Mouse (Mus musculus): ENCODE results near the gene Gm20479. TPM values are rescaled to one million over a fixed set of nuclear protein-coding genes. Genes with fewer than 3 reads are reported as not detected.
A peak's percentile ranks its signal among the peaks of the same experiment; 100 is the strongest.

Gene Gm20479
- polyA plus RNA-seq, 1 experiment from 2014 or later: not detected

- 2% methylated on average over 32 of the region's 32 CpGs for WGBS
- H3K4me1 ChIP-seq (replicated peaks; ENCODE audit: control insufficient read depth, insufficient read depth, low read length): peaks cover 19% of the 10 kb centered on the region
- H3K27me3 ChIP-seq (ENCODE audit: control insufficient read depth, insufficient read depth, low read length): peaks cover 62% of the 10 kb centered on the region
- DNase-seq (ENCODE audit: low spot score) (no peak), ATAC-seq (replicated peaks; ENCODE audit: low FRiP score) (no peak)
- peak overlapping the region; percentile 7; the same call in 1 of the 2 replicates for H3K9ac ChIP-seq (ENCODE audit: low read length)
- H3K9me3 ChIP-seq (ENCODE audit: control insufficient read depth, low read length): no peaks in the 10 kb centered on the region
- no peaks in the 10 kb centered on the region for H3K36me3 ChIP-seq (ENCODE audit: control insufficient read depth, insufficient read depth, low read length)
- H3K4me2 ChIP-seq (ENCODE audit: low read depth, low read length, severe bottlenecking): peak overlapping the region; percentile 9; the same call in 1 of the 2 replicates
- no peak overlapping the region for H3K4me3 ChIP-seq (ENCODE audit: low read depth, low read length)
- no peak overlapping the region for H3K27ac ChIP-seq (ENCODE audit: low read depth, low read length)
Measured at GRCm38 (mm10) chr7:27334405-27334911, 22.8 kb downstream of the Gm20479 start.

GRCm38 (mm10) chr7:27333316-27333941 is 23.8 kb downstream of the Gm20479 start:
- 2% methylated on average over 42 of the region's 77 CpGs for WGBS
- H3K9ac ChIP-seq (ENCODE audit: low read length): peak overlapping the region; percentile 45
- H3K4me3 ChIP-seq (ENCODE audit: low read depth, low read length): peak overlapping the region; percentile 41
- ATAC-seq (replicated peaks; ENCODE audit: low FRiP score): no peak
- peaks cover 70% of the 10 kb centered on the region for H3K27me3 ChIP-seq (ENCODE audit: control insufficient read depth, insufficient read depth, low read length)
- no peaks in the 10 kb centered on the region for H3K9me3 ChIP-seq (ENCODE audit: control insufficient read depth, low read length)
- peak; percentile 67 for DNase-seq (ENCODE audit: low spot score)
- no peak overlapping the region for H3K27ac ChIP-seq (ENCODE audit: low read depth, low read length)
- peak overlapping the region; percentile 70 for H3K4me2 ChIP-seq (ENCODE audit: low read depth, low read length, severe bottlenecking)
- H3K36me3 ChIP-seq (ENCODE audit: control insufficient read depth, insufficient read depth, low read length): no peaks in the 10 kb centered on the region
- H3K4me1 ChIP-seq (replicated peaks; ENCODE audit: control insufficient read depth, insufficient read depth, low read length): peaks cover 19% of the 10 kb centered on the region

- Histone ChIP-seq H3K36me3 (ENCODE audit: control insufficient read depth, insufficient read depth, low read length) (no peaks in the 10 kb centered on the region), H3K27me3 (ENCODE audit: control insufficient read depth, insufficient read depth, low read length) (peaks cover 77% of the 10 kb centered on the region), H3K4me2 (ENCODE audit: low read depth, low read length, severe bottlenecking) (peak overlapping the region; percentile 70), H3K9ac (ENCODE audit: low read length) (no peak overlapping the region; the same call in 1 of the 2 replicates), H3K4me1 (replicated peaks; ENCODE audit: control insufficient read depth, insufficient read depth, low read length) (peaks cover 19% of the 10 kb centered on the region), H3K27ac (ENCODE audit: low read depth, low read length) (no peak overlapping the region), H3K4me3 (ENCODE audit: low read depth, low read length) (peak overlapping the region; percentile 41), H3K9me3 (ENCODE audit: control insufficient read depth, low read length) (no peaks in the 10 kb centered on the region)
- DNase-seq (ENCODE audit: low spot score): peak; percentile 91
- WGBS: 2% methylated on average over 38 of the region's 39 CpGs
- ATAC-seq (replicated peaks; ENCODE audit: low FRiP score): no peak
Measured at GRCm38 (mm10) chr7:27332353-27333199, 24.6 kb downstream of the Gm20479 start.

GRCm38 (mm10) chr7:27331854-27332253 is 25.4 kb downstream of the Gm20479 start:
- no peak overlapping the region for H3K9ac ChIP-seq (ENCODE audit: low read length)
- H3K27ac ChIP-seq (ENCODE audit: low read depth, low read length): no peak overlapping the region
- H3K4me2 ChIP-seq (ENCODE audit: low read depth, low read length, severe bottlenecking): no peak overlapping the region
- no peak for ATAC-seq (replicated peaks; ENCODE audit: low FRiP score)
- H3K4me3 ChIP-seq (ENCODE audit: low read depth, low read length): no peak overlapping the region
- no peaks in the 10 kb centered on the region for H3K9me3 ChIP-seq (ENCODE audit: control insufficient read depth, low read length)
- peaks cover 85% of the 10 kb centered on the region for H3K27me3 ChIP-seq (ENCODE audit: control insufficient read depth, insufficient read depth, low read length)
- 7% methylated on average over 8 of the region's 8 CpGs for WGBS
- peaks cover 18% of the 10 kb centered on the region for H3K4me1 ChIP-seq (replicated peaks; ENCODE audit: control insufficient read depth, insufficient read depth, low read length)
- DNase-seq (ENCODE audit: low spot score): no peak
- H3K36me3 ChIP-seq (ENCODE audit: control insufficient read depth, insufficient read depth, low read length): no peaks in the 10 kb centered on the region

GRCm38 (mm10) chr7:27331541-27331851 is 25.7 kb downstream of the Gm20479 start:
- Histone ChIP-seq H3K4me3 (ENCODE audit: low read depth, low read length) (no peak overlapping the region), H3K4me1 (replicated peaks; ENCODE audit: control insufficient read depth, insufficient read depth, low read length) (peaks cover 18% of the 10 kb centered on the region), H3K27me3 (ENCODE audit: control insufficient read depth, insufficient read depth, low read length) (peaks cover 87% of the 10 kb centered on the region), H3K27ac (ENCODE audit: low read depth, low read length) (no peak overlapping the region), H3K9me3 (ENCODE audit: control insufficient read depth, low read length) (no peaks in the 10 kb centered on the region), H3K36me3 (ENCODE audit: control insufficient read depth, insufficient read depth, low read length) (no peaks in the 10 kb centered on the region), H3K9ac (ENCODE audit: low read length) (no peak overlapping the region), H3K4me2 (ENCODE audit: low read depth, low read length, severe bottlenecking) (no peak overlapping the region)
- peak; percentile 58 for DNase-seq (ENCODE audit: low spot score)
- 2% methylated on average over 8 of the region's 8 CpGs for WGBS
- no peak for ATAC-seq (replicated peaks; ENCODE audit: low FRiP score)

- Histone ChIP-seq H3K9ac (ENCODE audit: low read length) (no peak overlapping the region; the same call in 1 of the 2 replicates), H3K27ac (ENCODE audit: low read depth, low read length) (no peak overlapping the region), H3K36me3 (ENCODE audit: control insufficient read depth, insufficient read depth, low read length) (no peaks in the 10 kb centered on the region), H3K9me3 (ENCODE audit: control insufficient read depth, low read length) (no peaks in the 10 kb centered on the region), H3K4me3 (ENCODE audit: low read depth, low read length) (peak overlapping the region; percentile 29), H3K4me2 (ENCODE audit: low read depth, low read length, severe bottlenecking) (peak overlapping the region; percentile 44), H3K4me1 (replicated peaks; ENCODE audit: control insufficient read depth, insufficient read depth, low read length) (peaks cover 21% of the 10 kb centered on the region), H3K27me3 (ENCODE audit: control insufficient read depth, insufficient read depth, low read length) (peaks cover 92% of the 10 kb centered on the region)
- peak; percentile 26 for ATAC-seq (replicated peaks; ENCODE audit: low FRiP score)
- under 1% methylated on average over 38 of the region's 39 CpGs for WGBS
- DNase-seq (ENCODE audit: low spot score): peak; percentile 88
Measured at GRCm38 (mm10) chr7:27330709-27331540, 26.3 kb downstream of the Gm20479 start.

GRCm38 (mm10) chr7:27329981-27330380 is 27.2 kb downstream of the Gm20479 start:
- peaks cover 21% of the 10 kb centered on the region for H3K4me1 ChIP-seq (replicated peaks; ENCODE audit: control insufficient read depth, insufficient read depth, low read length)

GRCm38 (mm10) chr7:27329326-27329947 is 27.8 kb downstream of the Gm20479 start:
- H3K27ac ChIP-seq (ENCODE audit: low read depth, low read length): no peak overlapping the region
- peaks cover 19% of the 10 kb centered on the region for H3K4me1 ChIP-seq (replicated peaks; ENCODE audit: control insufficient read depth, insufficient read depth, low read length)
- H3K36me3 ChIP-seq (ENCODE audit: control insufficient read depth, insufficient read depth, low read length): no peaks in the 10 kb centered on the region
- H3K9me3 ChIP-seq (ENCODE audit: control insufficient read depth, low read length): no peaks in the 10 kb centered on the region
- no peak overlapping the region; the same call in 1 of the 2 replicates for H3K9ac ChIP-seq (ENCODE audit: low read length)
- peak overlapping the region; percentile 42 for H3K4me2 ChIP-seq (ENCODE audit: low read depth, low read length, severe bottlenecking)
- peak overlapping the region; percentile 1; the same call in 1 of the 2 replicates for H3K4me3 ChIP-seq (ENCODE audit: low read depth, low read length)
- peaks cover 84% of the 10 kb centered on the region for H3K27me3 ChIP-seq (ENCODE audit: control insufficient read depth, insufficient read depth, low read length)
- ATAC-seq (replicated peaks; ENCODE audit: low FRiP score) (peak; percentile 24; the same call in 1 of the 2 replicates), DNase-seq (ENCODE audit: low spot score) (peak; percentile 93)
- WGBS: 3% methylated on average over 45 of the region's 45 CpGs

More at GRCm38 (mm10) chr7:27329981-27330380, 27.2 kb downstream of the Gm20479 start:
- Histone ChIP-seq H3K9ac (ENCODE audit: low read length) (no peak overlapping the region), H3K27me3 (ENCODE audit: control insufficient read depth, insufficient read depth, low read length) (peaks cover 87% of the 10 kb centered on the region), H3K4me2 (ENCODE audit: low read depth, low read length, severe bottlenecking) (peak overlapping the region; percentile 42; the same call in 1 of the 2 replicates), H3K4me3 (ENCODE audit: low read depth, low read length) (no peak overlapping the region), H3K27ac (ENCODE audit: low read depth, low read length) (no peak overlapping the region), H3K9me3 (ENCODE audit: control insufficient read depth, low read length) (no peaks in the 10 kb centered on the region), H3K36me3 (ENCODE audit: control insufficient read depth, insufficient read depth, low read length) (no peaks in the 10 kb centered on the region)
- 24% methylated on average over 17 of the region's 17 CpGs for WGBS
- DNase-seq (ENCODE audit: low spot score) (no peak), ATAC-seq (replicated peaks; ENCODE audit: low FRiP score) (no peak)
